Mouse (Mus musculus) liver, adult 2 months (tissue): Measurements from ENCODE around the gene Denr. TPM values are rescaled to one million over a fixed set of nuclear protein-coding genes. Genes with fewer than 3 reads are reported as not detected.

Experiments used
- DNase-seq: peaks from one replicate; pipeline ENCODE4 v3.0.0-alpha.2; 2011; ENCODE audit warnings: low read depth, low spot score; ENCODE audit errors: extremely low read depth
- H3K27ac ChIP-seq: fragments of 200-500 bp; replicated peaks from 2 replicates; pipeline ENCODE4 v1.5.1; 2012; ENCODE audit warnings: low read depth, mild to moderate bottlenecking, control low read depth, inconsistent platforms, low read length; ENCODE audit not compliant: insufficient read depth
- H3K27me3 ChIP-seq: fragments of 200-500 bp; 2 replicates; pipeline ENCODE4 v1.6.1; 2012; ENCODE audit warnings: mild to moderate bottlenecking, moderate library complexity, low read length, inconsistent platforms; ENCODE audit not compliant: control insufficient read depth, insufficient read depth
- H3K36me3 ChIP-seq: fragments of 200-500 bp; 2 replicates; pipeline ENCODE4 v1.6.1; 2012; ENCODE audit warnings: low read length, inconsistent platforms; ENCODE audit not compliant: control insufficient read depth, insufficient read depth
- H3K4me1 ChIP-seq: fragments of 200-500 bp; 2 replicates; pipeline ENCODE4 v1.6.1; 2011; ENCODE audit warnings: low read length; ENCODE audit not compliant: control insufficient read depth, insufficient read depth
- H3K4me3 ChIP-seq: fragments of 200-500 bp; 2 replicates; pipeline ENCODE4 v1.5.1; 2011; ENCODE audit warnings: low read depth, mild to moderate bottlenecking, control low read depth, low read length, moderate library complexity; ENCODE audit not compliant: insufficient read depth
- H3K79me2 ChIP-seq: fragments of 200-500 bp; 2 replicates; pipeline ENCODE4 v1.6.1; 2012; ENCODE audit warnings: inconsistent platforms, mild to moderate bottlenecking, low read length, moderate library complexity; ENCODE audit not compliant: control insufficient read depth, insufficient read depth
- H3K9ac ChIP-seq: fragments of 200-500 bp; 2 replicates; pipeline ENCODE4 v1.6.1; 2012; ENCODE audit warnings: low read depth, mild to moderate bottlenecking, control low read depth, inconsistent platforms, low read length
- CTCF ChIP-seq: fragments of 200-500 bp; IDR thresholded peaks from 2 replicates; pipeline ENCODE4 v1.5.1; 2011; ENCODE audit warnings: low read depth, low read length, control low read depth
- POLR2A ChIP-seq: fragments of 200-500 bp; IDR thresholded peaks from 2 replicates; pipeline ENCODE4 v1.6.1; 2011; ENCODE audit warnings: low read length, control low read depth; ENCODE audit not compliant: insufficient read depth; ENCODE audit errors: extremely low read depth
- WGBS: fragments of 180-500 bp; shearing (Covaris S2); methylation state at CpG from one replicate; pipeline ENCODE4 v1.1.7; 2018; 5-methylcytosine and 5-hydroxymethylcytosine counted together
- polyA plus RNA-seq: library from polyadenylated mRNA; depleted of rRNA; stranded (reverse); fragments of >200 nt; gene quantifications from 2 replicates; pipeline ENCODE4 v1.2.3, GENCODE M21; 2012
- total RNA-seq: library from RNA; depleted of rRNA; stranded (reverse); fragments of >200 nt; gene quantifications from 2 replicates; pipeline ENCODE4 v1.2.3, GENCODE M21; 2014

Denr gene
- total and polyA plus RNA-seq, 2 experiments, result 12.5 to 27.5 TPM

GRCm38 (mm10) chr5:123952365-123953045 lies 45.5 kb downstream of the Denr start:
- TF ChIP-seq CTCF (no peak), POLR2A (no peak)
- Histone ChIP-seq H3K9ac (no peak overlapping the region), H3K4me3 (no peak overlapping the region), H3K4me1 (peaks cover 22% of the 10 kb centered on the region), H3K27me3 (no peaks in the 10 kb centered on the region), H3K36me3 (no peaks in the 10 kb centered on the region), H3K79me2 (no peaks in the 10 kb centered on the region), H3K27ac (peak overlapping the region; percentile 71)
- 46% methylated on average over 5 of the region's 5 CpGs for WGBS
- DNase-seq, result peak; percentile 57

DNA sequence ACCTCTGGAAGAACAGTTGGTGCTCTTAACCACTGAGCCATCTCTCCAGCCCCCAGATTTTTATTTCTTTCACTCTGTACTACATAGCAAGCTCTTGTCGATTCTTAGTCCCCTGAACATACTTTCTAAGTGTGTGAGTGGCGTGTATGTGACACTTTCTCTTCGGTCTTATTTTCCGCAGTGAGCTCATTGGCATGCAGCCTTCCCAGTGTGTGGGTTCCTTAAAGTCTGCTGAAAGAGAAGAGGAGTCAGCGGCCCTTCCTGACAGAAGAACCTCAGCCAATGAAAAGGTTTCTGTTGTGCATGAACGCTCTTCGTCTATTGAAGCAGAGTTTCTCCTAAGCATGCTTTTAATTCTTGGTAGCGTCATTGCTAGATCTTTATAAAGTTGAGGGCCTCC lies 50.2 kb downstream of the Denr start:
- TF ChIP-seq CTCF, result no peak
- TF ChIP-seq POLR2A, result no peak
- Histone ChIP-seq H3K79me2 (no peaks in the 10 kb centered on the region), H3K4me3 (no peak overlapping the region), H3K36me3 (no peaks in the 10 kb centered on the region), H3K27me3 (no peaks in the 10 kb centered on the region), H3K9ac (no peak overlapping the region), H3K27ac (no peak overlapping the region), H3K4me1 (peaks cover 19% of the 10 kb centered on the region)
- DNase-seq, result no peak
- WGBS, result 96% methylated on average over 8 of the region's 8 CpGs

GRCm38 (mm10) chr5:123959018-123959417 lies 52.0 kb downstream of the Denr start:
- DNase-seq, result no peak
- TF ChIP-seq CTCF, result no peak
- TF ChIP-seq POLR2A, result no peak
- no peak overlapping the region for H3K27ac ChIP-seq
- no peak overlapping the region for H3K4me3 ChIP-seq
- no peaks in the 10 kb centered on the region for H3K36me3 ChIP-seq
- H3K4me1 ChIP-seq, result peaks cover 6% of the 10 kb centered on the region
- no peaks in the 10 kb centered on the region for H3K27me3 ChIP-seq
- 90% methylated on average over 3 of the region's 3 CpGs for WGBS
- H3K79me2 ChIP-seq, result no peaks in the 10 kb centered on the region
- H3K9ac ChIP-seq, result no peak overlapping the region

DNA sequence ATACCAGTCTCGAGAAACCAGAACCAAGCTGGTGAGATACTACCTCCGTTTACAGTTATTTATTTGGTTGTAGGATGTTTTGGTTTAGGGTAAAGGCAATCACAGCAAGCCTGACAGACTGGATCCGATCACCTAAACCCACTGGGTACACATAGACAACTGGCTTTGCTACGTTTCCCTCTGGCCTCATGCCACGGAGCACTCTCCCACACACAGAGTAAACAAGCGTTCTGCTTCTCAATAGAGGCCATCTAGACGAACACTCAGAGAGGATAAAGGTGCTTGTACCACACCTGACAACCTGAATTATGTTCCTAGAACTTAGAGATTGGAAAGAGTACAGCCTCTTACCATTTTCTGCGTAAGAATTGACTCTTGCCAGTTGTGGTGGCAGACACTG lies 53.2 kb downstream of the Denr start:
- no peaks in the 10 kb centered on the region for H3K36me3 ChIP-seq
- H3K27ac ChIP-seq, result no peak overlapping the region
- no peak for TF ChIP-seq CTCF
- no peak for TF ChIP-seq POLR2A
- H3K79me2 ChIP-seq, result no peaks in the 10 kb centered on the region
- H3K9ac ChIP-seq, result no peak overlapping the region
- DNase-seq, result no peak
- no peak overlapping the region for H3K4me3 ChIP-seq
- WGBS, result 44% methylated on average over 8 of the region's 8 CpGs
- H3K27me3 ChIP-seq, result no peaks in the 10 kb centered on the region
- peaks cover 2% of the 10 kb centered on the region for H3K4me1 ChIP-seq

- no peak overlapping the region for H3K9ac ChIP-seq
- WGBS, result 94% methylated on average over 12 of the region's 12 CpGs
- no peak overlapping the region for H3K4me3 ChIP-seq
- H3K79me2 ChIP-seq, result no peaks in the 10 kb centered on the region
- peaks cover 2% of the 10 kb centered on the region for H3K4me1 ChIP-seq
- no peak overlapping the region for H3K27ac ChIP-seq
- TF ChIP-seq POLR2A, result no peak
- no peak for TF ChIP-seq CTCF
- no peak for DNase-seq
- no peaks in the 10 kb centered on the region for H3K27me3 ChIP-seq
- H3K36me3 ChIP-seq, result no peaks in the 10 kb centered on the region
These were observed 54.1 kb downstream of the Denr start for GRCm38 (mm10) chr5:123961046-123961445.

DNA sequence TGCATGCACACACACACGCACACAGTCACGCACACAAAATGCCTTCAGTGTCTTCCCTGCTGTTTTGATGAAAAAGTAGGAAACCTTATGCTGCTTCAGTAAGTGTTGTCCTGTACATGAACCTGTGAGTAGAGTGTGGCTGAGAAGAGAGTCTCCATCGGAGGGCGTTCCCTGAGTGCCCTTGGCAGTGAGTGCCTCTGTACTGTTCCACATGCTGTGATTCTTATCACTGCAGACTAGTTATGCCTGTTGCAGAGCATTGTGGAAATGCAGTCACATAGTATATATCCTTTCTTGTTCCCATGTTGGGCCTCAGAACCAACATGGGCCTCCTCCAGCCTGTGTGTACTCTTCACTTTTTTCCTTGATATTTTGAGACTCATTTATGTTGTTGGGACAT lies 57.2 kb downstream of the Denr start:
- TF ChIP-seq CTCF (no peak), POLR2A (no peak)
- Histone ChIP-seq H3K79me2 (no peaks in the 10 kb centered on the region), H3K4me3 (no peak overlapping the region), H3K4me1 (no peaks in the 10 kb centered on the region; the same call in 1 of the 2 replicates), H3K36me3 (no peaks in the 10 kb centered on the region), H3K27ac (no peak overlapping the region), H3K9ac (no peak overlapping the region), H3K27me3 (no peaks in the 10 kb centered on the region)
- DNase-seq, result no peak
- WGBS, result 94% methylated on average over 4 of the region's 4 CpGs
